Mouse (Mus musculus) ovary, postnatal 36 days (tissue): ENCODE results near the gene Prdx5.

Source experiments
- DNase-seq: peaks from one replicate; pipeline ENCODE4 v3.0.0; 2022; ENCODE audit warnings: low spot score, mixed read lengths

Gene Prdx5

DNA sequence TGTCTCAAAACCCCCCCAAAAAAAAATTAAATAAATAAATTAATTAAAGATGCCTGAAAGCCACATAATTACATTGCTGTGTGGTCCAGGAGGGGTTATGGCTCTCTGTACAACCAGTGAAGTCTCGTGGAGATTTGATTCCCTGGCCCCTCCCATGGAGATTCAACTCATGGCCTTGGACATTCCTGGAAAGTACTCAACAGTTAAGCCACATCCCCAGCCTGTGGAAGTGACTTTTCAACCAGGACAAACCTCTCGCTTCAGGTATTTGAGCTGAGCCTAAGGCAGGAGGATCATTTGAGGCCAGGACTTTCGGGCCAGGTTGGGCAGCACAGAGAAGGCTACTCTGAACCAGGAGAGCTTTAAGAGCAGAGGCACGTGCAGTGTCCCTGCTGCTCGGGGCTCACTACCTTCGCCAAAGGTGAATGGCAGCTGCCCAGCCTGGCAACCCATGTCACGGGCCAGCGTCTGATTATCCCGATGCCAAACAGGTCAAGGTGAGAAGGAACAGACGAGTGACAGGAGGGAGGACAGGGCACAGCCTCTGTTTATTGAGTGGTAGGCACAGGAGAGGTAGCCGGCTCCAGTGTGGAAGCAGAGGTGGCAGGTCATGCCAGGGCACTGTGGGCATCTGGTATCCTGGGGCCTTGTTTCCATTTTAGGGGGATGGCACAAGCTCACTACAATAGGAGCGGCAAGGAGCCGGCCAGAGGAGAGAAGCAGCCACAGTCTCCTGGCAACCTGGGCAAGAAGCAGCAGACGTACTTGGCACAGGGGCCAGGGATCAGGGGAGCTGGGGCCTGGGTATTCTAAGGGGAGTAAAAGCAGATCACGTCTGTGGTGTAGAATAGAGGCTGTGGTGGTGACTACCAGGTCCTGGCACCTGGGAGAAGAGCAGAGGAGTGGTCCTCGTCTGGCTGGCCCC lies 27.9 kb upstream of the Prdx5 start:
- DNase-seq: no peak

DNA sequence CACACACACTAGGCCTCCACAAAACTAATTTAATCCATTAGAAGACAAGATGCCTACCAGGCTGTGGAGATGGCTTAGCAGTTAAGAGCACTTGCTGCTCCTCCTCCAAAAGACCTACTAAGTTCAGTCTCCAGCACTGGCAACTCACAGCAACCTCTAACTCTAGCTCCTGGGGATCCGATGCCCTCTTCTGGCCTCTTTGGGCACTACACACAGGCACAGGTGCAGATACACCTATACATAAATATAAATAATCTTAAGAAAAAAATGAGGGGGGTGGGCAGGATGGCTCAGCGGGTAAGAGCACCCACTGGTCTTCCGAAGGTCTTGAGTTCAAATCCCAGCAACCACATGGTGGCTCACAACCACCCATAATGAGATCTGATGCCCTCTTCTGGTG lies 26.4 kb upstream of the Prdx5 start:
- no peak for DNase-seq

DNA sequence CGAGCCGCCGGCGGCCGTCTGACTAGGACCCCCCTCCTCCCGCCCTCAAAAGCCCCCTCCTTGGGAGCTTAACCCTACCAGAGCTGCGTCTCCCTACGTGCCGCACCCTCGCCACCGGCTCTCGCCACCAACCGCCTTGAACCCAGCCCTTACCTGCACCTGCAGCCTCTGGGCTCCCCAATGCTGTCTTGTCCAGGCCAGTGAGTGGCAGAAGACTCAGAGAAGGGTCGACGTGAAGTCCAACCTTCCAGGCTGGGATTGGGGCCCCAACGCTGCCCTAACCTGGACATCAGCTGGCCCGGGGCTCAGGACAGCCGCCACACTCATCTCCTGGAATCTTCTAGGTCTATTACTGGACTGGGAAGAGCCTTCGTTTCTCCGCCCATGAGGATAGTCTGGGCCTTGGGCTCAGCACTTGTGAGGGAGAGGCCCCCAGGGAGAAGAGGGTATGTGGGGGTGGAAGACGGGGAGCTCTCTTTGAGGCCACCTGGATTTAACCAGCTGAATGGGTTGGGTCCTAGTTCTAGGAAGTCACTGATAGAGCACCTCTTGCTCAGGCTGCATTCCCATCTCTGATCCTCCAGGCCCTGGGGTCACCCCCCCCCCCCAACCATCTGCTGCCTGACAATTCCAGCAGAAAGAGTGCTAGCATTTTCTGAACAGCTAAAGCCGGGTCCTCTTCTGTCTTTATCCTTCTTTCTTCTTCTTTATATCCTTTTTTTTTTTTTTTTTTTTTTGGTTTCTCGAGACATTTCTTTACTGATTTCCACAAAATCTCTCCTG lies 24.5 kb upstream of the Prdx5 start, which contains the start of gene Kcnk4:
Kcnk4 (minus strand) TSS at position 321 of the 783 bp plus-strand sequence.
- DNase-seq: no peak

DNA sequence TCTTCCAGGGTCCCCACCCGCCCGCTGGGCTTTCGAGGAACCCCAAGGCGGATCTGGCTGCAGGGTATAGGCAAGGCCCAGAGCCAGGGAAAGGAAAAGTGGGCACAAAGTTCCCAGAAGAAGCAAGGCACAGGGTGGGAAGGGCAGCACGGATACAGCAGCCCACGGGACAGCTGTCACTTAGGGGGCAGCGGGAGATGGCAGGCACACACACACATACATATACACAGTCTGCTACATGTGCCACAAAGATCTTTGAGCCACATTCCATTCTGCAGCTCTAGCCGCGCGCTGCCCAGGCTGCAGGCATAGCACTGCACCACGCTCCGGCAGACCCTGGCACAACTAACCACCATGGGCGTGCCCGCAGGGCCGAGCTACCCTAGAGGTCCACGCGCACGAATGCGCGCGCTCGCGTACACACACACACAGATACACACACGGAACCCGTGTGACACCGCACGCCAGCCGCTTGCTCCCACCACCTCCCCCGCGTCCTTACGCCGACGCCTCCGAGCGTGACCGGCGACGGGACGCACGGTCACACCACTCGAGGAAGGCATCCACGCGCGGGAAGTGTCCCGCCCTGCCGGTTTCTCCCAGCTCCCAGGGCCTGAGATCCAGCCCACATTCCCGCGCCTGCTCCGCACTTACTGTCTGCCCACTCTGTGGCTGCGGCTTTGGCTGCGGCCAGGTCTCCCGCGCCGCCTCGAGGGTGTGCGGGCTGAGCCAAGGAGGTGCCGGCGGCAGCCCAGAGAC lies 23.7 kb upstream of the Prdx5 start:
- DNase-seq: no peak

- no peak for DNase-seq
Measured at GRCm38 (mm10) chr19:6933102-6933435, 23.2 kb upstream of the Prdx5 start.

DNA sequence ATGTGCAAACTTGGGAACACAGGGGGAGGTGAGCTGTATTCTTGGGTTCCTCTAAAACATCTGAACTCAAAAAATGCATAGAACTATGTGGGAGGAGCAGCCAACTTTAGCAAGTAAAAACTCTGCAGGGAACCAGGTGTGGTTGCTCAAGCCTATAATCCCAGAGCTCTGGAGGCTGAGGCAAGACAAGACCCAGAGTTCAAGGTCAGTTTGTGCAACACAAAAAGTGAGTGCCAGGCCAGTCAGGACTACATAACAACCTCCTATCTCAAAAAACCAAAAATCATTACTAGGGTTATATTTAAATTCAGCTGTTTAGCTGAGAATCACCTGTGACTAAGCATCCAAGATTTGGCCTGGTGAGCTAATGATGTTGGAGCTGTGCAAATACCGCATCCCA lies 22.1 kb upstream of the Prdx5 start:
- DNase-seq: no peak

- no peak for DNase-seq
Measured at GRCm38 (mm10) chr19:6931002-6931401, 21.1 kb upstream of the Prdx5 start.

- no peak for DNase-seq
Measured at GRCm38 (mm10) chr19:6928080-6928479, 18.2 kb upstream of the Prdx5 start.

DNA sequence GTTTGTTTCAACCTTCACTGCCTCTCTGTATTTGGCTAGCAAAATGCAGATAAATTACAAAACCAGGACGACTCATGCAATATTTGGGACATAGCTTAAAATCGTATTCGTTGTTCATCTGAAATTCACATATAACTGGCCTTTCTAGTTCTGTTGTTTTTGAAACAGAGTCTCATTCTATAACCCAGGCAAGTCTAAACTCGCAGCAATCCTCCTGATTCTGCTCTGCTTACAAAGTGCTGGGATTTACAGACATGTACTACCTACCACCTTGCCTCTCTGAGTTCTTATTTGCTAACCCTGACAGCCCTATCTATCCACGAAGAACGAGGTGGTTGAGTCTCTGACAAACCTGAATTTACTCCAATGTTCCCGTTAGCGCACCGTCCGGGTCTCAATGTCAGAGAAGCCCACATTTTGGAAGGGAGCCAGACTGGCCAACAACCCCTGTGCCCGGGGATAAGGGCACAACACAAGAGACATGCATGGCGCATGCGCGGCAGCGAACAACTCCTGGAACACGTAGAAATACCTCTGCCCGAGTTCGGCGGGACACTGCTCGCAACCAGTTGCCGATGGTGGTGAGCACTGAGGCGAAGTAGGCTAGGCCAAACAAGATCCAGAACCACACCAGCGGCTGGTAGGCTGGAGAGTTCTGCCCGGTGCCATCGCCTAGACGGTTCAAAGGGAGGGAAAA lies 16.8 kb upstream of the Prdx5 start:
- peak; percentile 37 for DNase-seq

DNA sequence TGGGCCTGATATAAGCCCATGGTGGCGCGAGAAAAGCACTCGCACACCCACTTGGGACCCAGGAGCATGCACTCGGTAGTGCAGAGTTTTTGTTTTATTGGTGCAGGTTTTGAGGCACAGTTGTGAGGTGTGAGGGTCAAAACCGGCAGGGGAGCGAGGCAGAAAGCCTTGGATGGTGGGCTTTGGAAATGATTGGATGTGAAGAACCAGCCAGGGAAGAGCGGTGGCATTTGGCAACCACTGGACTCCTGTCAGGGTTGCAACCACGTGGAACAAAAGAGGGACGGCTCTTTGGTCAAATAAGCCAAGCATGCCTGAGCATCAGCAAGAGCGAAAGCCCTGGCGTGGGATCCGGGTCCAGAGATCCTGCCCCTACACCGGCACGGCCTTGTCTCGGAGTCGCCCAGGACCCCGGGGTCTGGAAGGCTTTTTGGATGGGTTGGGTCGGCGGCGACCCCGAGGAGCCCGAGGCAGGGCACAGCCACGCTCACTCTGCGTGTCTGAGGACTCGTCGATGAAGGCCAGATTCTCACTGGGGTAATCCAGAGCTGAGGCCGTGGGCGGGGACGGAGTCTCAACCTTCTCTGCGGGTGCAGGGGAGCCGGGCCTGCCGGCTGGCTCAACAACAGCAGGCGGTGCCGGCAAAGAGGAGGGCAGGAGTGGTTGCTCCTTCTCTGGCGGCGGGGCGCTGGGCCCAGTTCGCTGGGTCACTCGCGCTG lies 15.9 kb upstream of the Prdx5 start:
- no peak for DNase-seq

- no peak for DNase-seq
Measured at GRCm38 (mm10) chr19:6925307-6925573, 15.3 kb upstream of the Prdx5 start, which contains the start of gene Catsperz. Catsperz (minus strand) TSS chr19:6925380.

DNA sequence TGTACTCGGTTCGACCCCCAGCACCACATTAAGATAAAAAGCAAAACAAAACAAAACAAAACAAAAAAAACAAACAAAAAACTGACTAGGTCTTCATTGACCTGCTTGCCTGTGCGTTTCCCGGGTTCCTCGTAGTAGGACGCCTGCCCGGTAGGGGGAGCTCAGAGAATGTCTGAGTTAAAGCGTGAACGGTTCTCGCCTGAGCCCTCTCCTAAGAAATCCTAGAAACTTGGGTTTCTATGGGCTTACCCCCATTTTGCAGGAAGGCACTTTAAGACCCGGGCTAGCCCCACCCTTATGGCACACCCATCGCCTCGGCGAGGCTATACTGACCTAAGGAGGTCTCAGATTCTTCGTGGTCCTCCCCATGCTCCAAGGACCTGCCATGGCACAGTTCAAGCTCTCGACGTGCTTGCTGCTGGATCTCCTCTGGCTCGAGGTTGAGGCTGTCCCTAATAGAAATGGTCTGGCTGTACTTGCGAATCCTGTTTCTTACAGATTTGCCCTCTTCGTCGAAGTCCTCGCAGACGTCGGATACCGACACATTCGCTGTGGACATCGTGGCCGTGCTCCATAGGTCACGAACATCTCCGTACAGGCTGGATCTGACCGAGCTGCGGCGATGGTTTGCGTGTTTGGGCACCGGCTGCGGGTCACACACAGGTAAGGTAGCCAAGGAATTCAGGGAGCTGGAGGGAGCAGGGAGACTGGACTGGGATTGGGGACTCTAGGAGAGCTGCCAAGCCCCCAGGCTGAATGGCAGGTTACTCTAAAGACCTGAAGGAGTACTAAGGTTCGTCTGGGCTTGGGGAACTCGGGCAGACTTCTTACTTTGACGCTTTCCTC lies 14.8 kb upstream of the Prdx5 start:
- peak; percentile 82 for DNase-seq

DNA sequence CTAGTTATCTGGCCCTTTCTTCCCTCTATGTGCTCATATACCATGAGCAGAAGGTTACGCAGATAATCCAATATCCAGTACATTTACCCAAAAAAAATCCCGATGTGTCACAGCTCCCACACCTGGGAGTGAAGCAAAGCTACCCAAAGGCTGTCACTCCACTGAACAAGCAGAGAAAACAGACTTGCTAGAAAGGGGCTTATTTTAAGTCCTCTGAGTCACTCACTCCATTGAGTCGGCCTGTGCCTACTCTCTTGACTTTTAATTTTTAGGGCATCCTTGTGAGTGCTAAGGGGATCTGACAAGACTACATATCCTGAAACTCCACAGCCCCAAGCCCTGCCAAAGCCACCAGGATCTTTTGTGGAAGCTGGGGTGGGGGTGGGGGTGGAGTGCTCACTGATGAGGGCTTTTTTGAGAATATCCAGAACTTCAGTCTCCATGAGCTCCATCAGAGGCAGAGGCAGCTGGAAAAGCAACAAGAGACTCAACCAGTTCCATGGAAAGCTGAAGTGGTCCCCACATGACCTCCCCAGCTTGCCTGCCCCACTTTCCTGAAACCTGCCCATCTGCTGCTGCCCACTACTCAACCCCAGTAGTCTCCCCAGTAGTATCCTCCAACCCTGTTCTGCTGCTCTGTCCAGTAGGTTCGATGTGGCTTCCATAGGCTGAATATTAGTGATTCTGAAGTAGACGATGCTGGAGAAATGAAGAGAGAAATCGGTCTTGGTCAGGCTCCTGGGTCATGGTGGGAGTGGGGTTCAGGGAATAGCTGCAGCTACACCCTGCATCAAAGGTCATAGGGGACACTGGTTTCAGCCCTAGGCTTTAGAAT lies 13.2 kb upstream of the Prdx5 start:
- no peak for DNase-seq

GRCm38 (mm10) chr19:6921647-6922567 lies 12.0 kb upstream of the Prdx5 start, which contains the start of gene Esrra:
Esrra (minus strand) TSS chr19:6921813.
- DNase-seq: peak; percentile 100

GRCm38 (mm10) chr19:6920741-6921636 lies 11.1 kb upstream of the Prdx5 start:
- no peak for DNase-seq

GRCm38 (mm10) chr19:6919876-6920740 lies 10.2 kb upstream of the Prdx5 start:
- DNase-seq: peak; percentile 55
